Mouse (Mus musculus) T-helper 2 cell (primary cell): ENCODE measurements around the gene Pkp4.

Source experiments
- in situ Hi-C: fragments of 300-600 bp; cut with MboI, MseI; formaldehyde crosslinking; loops from one replicate; pipeline ENCODE4 v1.15.1; 2025; ENCODE audit warnings: high pct_unique_total_duplicates

Pkp4 gene

GRCm38 (mm10) chr2:59217931-59218330 is 57.3 kb downstream of the Pkp4 start:
- in situ Hi-C loops = no loop called here

DNA sequence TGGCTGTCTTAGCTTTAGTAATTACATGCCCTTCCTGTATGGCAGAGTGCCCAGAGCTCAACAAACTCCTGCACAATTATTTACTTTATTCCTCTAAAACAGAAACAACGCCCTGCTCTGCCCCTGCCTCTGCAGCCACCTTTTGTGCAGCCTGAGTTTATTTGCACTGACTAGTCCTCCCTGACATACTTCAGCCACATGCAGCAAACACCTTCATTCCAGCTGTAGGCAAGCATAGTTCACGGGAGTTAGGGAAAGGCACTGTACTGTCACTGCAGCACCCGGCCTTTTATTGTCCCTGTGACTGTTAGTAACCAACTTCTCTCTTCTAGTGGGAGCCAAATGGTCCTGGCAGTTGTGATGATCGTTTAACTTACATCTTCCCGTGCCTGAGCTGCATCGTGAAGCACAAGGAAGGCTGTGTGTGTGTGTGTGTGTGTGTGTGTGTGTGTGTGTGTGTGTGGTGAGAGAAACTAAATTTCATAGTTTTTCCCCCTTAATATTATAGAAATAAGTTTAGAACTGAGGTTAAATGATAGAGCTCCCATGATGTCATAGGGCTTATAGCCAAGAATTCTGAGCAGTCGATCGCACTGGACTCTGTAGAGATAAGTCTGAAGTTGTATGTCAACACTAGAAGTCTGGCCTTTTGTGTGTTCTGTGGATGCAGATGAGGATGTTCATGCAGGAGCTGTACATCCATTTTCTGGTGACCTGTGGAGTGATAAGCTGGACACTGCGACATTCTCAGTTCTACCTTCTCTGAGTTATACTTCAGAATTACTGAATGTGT is 59.5 kb downstream of the Pkp4 start:
- in situ Hi-C loops = no loop called here

GRCm38 (mm10) chr2:59226383-59226782 is 65.7 kb downstream of the Pkp4 start:
- in situ Hi-C loops = no loop called here

- in situ Hi-C loops = no loop called here
Measured at GRCm38 (mm10) chr2:59227011-59227410, 66.4 kb downstream of the Pkp4 start.

DNA sequence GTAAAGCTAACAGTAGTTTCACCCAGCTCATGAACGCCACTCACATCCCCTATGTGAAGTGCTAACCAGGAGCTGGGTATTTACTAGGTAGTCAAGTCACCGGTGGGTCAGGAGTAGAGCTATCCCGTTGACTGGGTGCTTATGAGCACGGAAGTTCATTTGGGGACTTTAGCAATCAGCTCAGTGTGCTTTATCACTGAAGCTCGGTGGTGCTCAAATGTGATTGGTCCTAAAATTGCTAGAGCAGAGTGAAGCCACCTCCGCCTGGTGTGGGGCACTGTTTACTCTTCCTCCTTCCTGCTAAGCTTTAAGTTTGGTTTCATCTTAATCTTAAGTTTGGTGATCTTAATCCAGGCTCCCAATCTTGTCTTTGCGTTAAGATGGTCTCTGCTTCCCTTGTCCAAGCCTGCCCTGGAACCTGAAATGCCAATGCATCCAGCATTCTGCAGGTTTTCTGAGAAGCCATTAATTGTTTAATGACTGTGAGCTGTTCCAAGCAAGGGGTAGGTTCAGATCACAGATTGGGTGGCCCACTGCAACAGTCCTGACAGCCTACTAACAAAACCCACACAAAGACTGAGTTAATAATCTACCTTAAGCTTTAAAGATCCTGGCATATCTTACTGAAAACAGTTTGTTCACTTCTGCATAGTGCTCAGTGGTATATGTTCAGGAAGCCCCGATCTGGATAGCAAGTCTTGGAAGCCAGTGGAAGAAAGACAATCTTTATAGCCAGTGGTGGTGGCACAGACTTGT is 67.0 kb downstream of the Pkp4 start:
- in situ Hi-C loops = no loop called here

DNA sequence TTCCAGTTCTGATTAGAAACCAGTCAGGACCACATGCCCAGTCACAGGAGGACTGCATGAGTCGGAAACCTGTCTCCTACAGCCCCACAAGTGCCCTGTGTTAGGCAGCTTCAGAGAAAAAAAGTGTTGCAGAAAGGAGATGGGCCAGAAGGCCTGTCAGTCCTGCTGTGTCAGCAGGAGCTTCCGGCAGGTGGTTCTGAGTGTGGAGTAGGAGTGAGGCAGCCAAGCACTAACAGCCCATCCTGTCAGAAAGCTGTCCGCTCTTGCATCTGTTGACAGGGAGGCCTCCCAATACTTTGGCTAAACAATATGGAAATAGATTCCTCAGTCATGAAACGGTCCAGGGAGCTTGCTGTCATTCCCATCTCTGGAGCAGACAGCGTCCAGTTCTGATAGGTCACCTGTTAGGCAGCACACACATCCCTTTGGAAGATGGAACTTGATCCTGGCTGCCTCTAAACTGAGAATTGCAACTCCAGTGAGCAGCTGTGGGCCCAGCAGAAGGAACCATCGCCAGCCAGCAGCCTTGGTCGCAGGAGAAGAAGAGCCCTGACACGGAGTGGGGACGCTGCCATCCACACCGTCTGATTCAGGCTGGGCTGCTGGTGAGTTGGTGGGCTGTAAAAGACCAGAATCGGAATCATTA is 68.7 kb downstream of the Pkp4 start:
- in situ Hi-C loops = no loop called here

- in situ Hi-C loops = no loop called here
Measured at GRCm38 (mm10) chr2:59230656-59231055, 70.0 kb downstream of the Pkp4 start.

- in situ Hi-C loops = no loop called here
Measured at GRCm38 (mm10) chr2:59231514-59231913, 70.9 kb downstream of the Pkp4 start.

GRCm38 (mm10) chr2:59233294-59233923 is 72.8 kb downstream of the Pkp4 start:
- in situ Hi-C loops = no loop called here

DNA sequence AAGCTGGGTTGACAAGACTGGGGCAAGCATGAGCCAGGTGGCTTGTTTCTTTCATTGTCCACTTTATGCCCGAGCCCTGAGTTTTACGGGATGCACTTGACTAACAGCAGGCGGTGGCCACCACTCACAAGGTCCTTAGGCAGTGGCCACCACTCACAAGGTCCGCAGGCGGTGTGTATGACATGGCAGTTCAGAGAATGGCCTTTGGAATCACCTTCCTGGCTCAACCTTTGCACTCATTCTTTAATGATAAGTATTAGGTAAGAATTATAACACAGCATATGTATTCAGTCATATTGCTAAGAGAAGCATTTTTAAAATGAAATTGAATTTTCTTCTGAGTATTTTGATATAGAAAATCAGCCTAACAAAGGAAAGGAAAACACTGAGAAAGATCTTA is 73.3 kb downstream of the Pkp4 start:
- in situ Hi-C loops = no loop called here

DNA sequence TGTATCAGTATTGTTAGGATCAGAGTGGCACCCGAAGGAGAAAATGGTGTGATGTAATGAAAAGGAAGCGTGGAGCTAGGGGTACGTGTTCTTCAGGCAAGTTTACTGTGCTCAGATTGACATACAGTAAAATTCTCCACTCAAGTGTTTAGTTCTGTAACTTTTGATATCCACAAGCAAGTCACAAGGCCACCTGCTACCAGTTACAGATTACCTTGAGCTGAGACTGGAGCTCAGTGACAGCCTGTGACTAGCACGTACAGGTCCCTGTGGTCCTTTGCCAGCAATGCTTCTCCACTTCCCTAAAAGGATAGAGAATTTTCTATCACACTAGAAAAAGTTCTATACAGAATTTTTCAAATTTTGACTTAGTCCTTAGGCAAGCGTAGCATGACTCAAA is 73.9 kb downstream of the Pkp4 start:
- in situ Hi-C loops = no loop called here

- in situ Hi-C loops = no loop called here
Measured at GRCm38 (mm10) chr2:59239841-59240395, 79.3 kb downstream of the Pkp4 start.

DNA sequence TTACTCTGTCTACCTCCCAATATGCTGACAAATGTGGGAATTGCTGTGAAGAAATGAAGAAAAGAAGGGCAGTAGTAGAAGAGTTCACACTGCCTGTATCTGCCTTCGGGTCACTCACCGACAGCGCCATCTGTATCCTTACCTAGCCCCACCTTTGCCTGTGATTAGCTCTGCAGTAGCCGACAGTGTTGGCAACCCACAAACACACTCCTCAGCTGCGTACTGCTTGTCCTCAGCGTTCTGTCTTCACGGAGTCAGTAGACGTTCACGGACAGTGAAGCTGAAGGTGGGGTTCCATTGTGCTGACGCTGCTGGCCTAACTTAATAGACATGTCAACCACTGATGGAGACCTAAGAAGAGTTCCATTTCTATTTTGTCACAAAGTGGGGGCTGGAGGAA is 81.5 kb downstream of the Pkp4 start:
- in situ Hi-C loops = no loop called here

- in situ Hi-C loops = no loop called here
Measured at GRCm38 (mm10) chr2:59244273-59245097, 83.8 kb downstream of the Pkp4 start.

GRCm38 (mm10) chr2:59245098-59245388 is 84.4 kb downstream of the Pkp4 start:
- in situ Hi-C loops = no loop called here

DNA sequence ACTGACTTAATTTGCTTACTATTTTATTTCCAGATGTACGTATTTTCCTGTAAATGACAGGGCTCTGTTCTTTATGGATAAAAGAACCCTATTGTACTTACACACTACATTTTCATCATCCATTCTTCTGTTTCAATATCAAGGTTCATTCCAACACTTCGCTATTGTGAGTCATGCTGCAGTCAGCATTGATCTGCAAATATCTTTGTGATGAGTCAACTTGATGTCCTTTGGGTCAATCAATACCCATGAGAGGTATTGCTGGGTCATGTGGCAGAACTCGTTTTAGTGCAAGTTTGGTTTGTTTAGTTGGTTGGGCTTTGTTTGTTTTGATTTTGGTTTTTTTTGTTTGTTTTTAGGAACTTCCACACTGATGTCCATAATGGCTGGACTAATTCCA is 88.2 kb downstream of the Pkp4 start:
- in situ Hi-C loops = no loop called here

GRCm38 (mm10) chr2:59252818-59253217 is 92.2 kb downstream of the Pkp4 start:
- in situ Hi-C loops = no loop called here

GRCm38 (mm10) chr2:59253435-59253834 is 92.8 kb downstream of the Pkp4 start:
- in situ Hi-C loops = no loop called here

DNA sequence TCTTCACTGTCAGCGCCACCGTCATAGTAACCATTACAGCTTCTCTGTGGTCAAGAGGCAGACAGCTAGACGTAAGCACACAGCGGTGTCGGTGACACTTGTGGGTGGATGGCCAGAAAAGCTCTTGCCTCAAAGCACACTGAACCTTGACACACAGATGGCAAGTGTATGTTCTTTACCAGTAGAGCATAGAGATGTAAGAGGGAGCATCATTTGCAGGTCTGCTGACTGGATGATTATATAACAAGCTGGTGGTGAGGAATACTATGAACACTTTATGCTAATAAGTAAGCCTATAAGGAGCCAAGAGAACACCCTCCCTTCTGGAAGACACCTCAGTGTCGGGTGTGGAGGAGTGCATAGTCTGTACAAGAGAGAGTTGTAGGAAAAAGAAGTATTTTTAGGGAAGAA is 98.2 kb downstream of the Pkp4 start:
- in situ Hi-C loops = no loop called here

- in situ Hi-C loops = no loop called here
Measured at GRCm38 (mm10) chr2:59259346-59259745, 98.7 kb downstream of the Pkp4 start.

DNA sequence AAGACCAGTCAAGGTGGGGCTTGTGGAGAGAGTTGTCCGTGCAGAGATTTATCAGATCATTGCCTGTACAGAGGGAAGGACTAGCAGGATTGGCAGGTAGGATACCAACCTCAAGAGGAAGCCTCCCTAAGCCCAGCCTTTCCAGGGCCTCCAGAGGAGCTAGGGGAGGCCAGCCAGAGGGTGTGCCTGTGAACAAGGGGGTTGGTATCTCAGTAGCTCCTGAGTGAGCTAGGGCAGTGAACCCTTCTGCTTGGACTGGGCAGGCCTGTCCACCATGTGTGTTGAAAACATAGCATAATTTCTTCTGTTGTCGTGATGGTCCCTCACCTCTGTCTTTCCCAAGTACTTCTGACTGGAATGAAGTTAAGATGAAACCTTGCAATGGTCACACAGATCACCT is 100.6 kb downstream of the Pkp4 start:
- in situ Hi-C loops = no loop called here
